Mouse (Mus musculus) cortical plate, adult 2 months (tissue): ENCODE measurements around the gene Ier5l.

Experiments
- CTCF ChIP-seq: fragments of 200-500 bp; IDR thresholded peaks from 2 replicates; pipeline ENCODE4 v1.5.1; 2011; ENCODE audit warnings: mild to moderate bottlenecking, control low read depth, low read length; ENCODE audit not compliant: insufficient read depth; ENCODE audit errors: extremely low read depth
- POLR2A ChIP-seq: fragments of 200-500 bp; IDR thresholded peaks from 2 replicates; pipeline ENCODE4 v1.6.1; 2011; ENCODE audit warnings: mild to moderate bottlenecking, low read length, control low read depth; ENCODE audit not compliant: insufficient read depth; ENCODE audit errors: extremely low read depth

DNA sequence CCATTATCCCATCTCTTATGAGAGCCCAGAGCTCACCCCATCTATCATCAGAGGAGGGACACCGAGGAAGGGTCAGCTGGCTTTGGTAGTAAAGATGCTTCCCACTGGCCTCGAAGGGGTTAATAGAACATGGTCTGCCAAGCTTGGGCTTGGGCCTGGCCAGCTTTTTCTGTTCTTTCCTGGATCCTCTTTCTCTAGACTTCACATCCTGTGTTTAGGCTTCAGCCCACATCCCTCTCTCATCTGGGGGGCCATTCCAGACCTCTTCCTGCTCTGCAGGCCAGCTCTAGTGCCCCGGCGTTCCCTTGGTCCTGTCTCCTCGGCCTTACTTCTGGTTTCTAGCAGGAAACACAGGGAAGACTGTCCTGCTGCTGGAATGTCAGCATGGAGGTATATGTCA lies 30.0 kb downstream of the Ier5l start:
- no peak for TF ChIP-seq POLR2A
- no peak for TF ChIP-seq CTCF
